Mouse (Mus musculus) limb, embryonic 14.5 days (tissue): Measurements from ENCODE around the gene Hnf1a. TPM values are rescaled to one million over a fixed set of nuclear protein-coding genes. Genes with fewer than 3 reads are reported as not detected.
A peak's percentile ranks its signal among the peaks of the same experiment; 100 is the strongest.
"Not testable (repeated sequence)": the region's sequence is repeated elsewhere in the genome, so short reads cannot be mapped to it uniquely, and the experiment has no call there.

Experiments
- ATAC-seq: fragments of 200-750 bp; cut with Nextera tagmentation; 2 replicates; pipeline ENCODE4 v1.8.0; 2017; ENCODE audit warnings: low read depth, moderate number of reproducible peaks, moderate TSS enrichment; ENCODE audit not compliant: low FRiP score
- DNase-seq: peaks from one replicate; pipeline ENCODE4 v3.0.0-alpha.2; 2015; ENCODE audit warnings: low spot score
- H3K27ac ChIP-seq: fragments of 300-500 bp; sonication (generic); replicated peaks from 2 replicates; pipeline ENCODE4 v1.5.1; 2014; ENCODE audit warnings: low read depth, mild to moderate bottlenecking, low read length, moderate library complexity, mixed read lengths
- H3K27me3 ChIP-seq: fragments of 300-500 bp; sonication (generic); 2 replicates; pipeline ENCODE4 v1.6.1; 2014; ENCODE audit warnings: low read length, mixed read lengths; ENCODE audit not compliant: control insufficient read depth, insufficient read depth
- H3K36me3 ChIP-seq: fragments of 300-500 bp; sonication (generic); 2 replicates; pipeline ENCODE4 v1.6.1; 2014; ENCODE audit warnings: mild to moderate bottlenecking, low read length, moderate library complexity, mixed read lengths; ENCODE audit not compliant: control insufficient read depth, insufficient read depth
- H3K4me1 ChIP-seq: fragments of 300-500 bp; sonication (generic); 2 replicates; pipeline ENCODE4 v1.6.1; 2014; ENCODE audit warnings: antibody characterized with exemption, low read length, mixed read lengths; ENCODE audit not compliant: control insufficient read depth, insufficient read depth
- H3K4me2 ChIP-seq: fragments of 300-500 bp; sonication (generic); replicated peaks from 2 replicates; pipeline ENCODE4 v1.6.1; 2014; ENCODE audit warnings: low read depth, mild to moderate bottlenecking, low read length, moderate library complexity; ENCODE audit not compliant: severe bottlenecking
- H3K4me3 ChIP-seq: fragments of 300-500 bp; sonication (generic); replicated peaks from 2 replicates; pipeline ENCODE4 v1.5.1; 2014; ENCODE audit warnings: low read length
- H3K9ac ChIP-seq: fragments of 300-500 bp; sonication (generic); 2 replicates; pipeline ENCODE4 v1.6.1; 2014; ENCODE audit warnings: mild to moderate bottlenecking, low read depth, low read length, moderate library complexity; ENCODE audit not compliant: severe bottlenecking
- H3K9me3 ChIP-seq: fragments of 300-500 bp; sonication (generic); 2 replicates; pipeline ENCODE4 v1.6.1; 2016; ENCODE audit warnings: low read length; ENCODE audit not compliant: control insufficient read depth
- POLR2A ChIP-seq: fragments of 200-500 bp; IDR thresholded peaks from 2 replicates; pipeline ENCODE4 v1.8.0; 2012; ENCODE audit warnings: inconsistent platforms, mild to moderate bottlenecking, moderate library complexity, borderline replicate concordance; ENCODE audit not compliant: insufficient read depth, insufficient read length; ENCODE audit errors: extremely low read depth
- WGBS: fragments of 180-500 bp; shearing (Covaris S2); extraction: QIAGEN DNeasy Blood & Tissue Kit; methylation state at CpG from one replicate; pipeline ENCODE4 v1.1.7; 2014; 5-methylcytosine and 5-hydroxymethylcytosine counted together
- polyA plus RNA-seq, 2 experiments: library from polyadenylated mRNA; depleted of rRNA in 1 of 2; stranded (reverse) in 1 of 2; unstranded in 1 of 2; fragments of >200 nt; fragmentation: Nextera tagmentation in 1 of 2; extraction: Ambion mirVana in 1 of 2; gene quantifications; 2 replicates each; pipeline versions ENCODE4 v1.2.1 to v1.2.3; 2012 to 2014

The Hnf1a gene
- polyA plus RNA-seq, 2 experiments, result 0.03 TPM; not detected in 1

GRCm38 (mm10) chr5:114922998-114923473 is 47.9 kb downstream of the Hnf1a start, which contains the start of gene Oasl1:
TSS of gene Oasl1 (plus strand) at chr5:114923240.
- TF ChIP-seq POLR2A, result no peak
- Histone ChIP-seq H3K27me3 (no peaks in the 10 kb centered on the region), H3K4me2 (peak within 1 kb of the TSS; percentile 56), H3K27ac (no peak within 1 kb of the TSS), H3K4me1 (peaks cover 7% of the 10 kb centered on the region; the same call in 1 of the 2 replicates), H3K9ac (peak within 1 kb of the TSS; percentile 48), H3K4me3 (peak within 1 kb of the TSS; percentile 31), H3K36me3 (no peaks in the 10 kb centered on the region), H3K9me3 (no peaks in the 10 kb centered on the region)
- DNase-seq (peak; percentile 36), ATAC-seq (0 out of 2 replicates have a peak, but pooled peaks have one; percentile 34)
- 18% methylated on average over 15 of the region's 15 CpGs for WGBS

GRCm38 (mm10) chr5:114922366-114922731 is 48.5 kb downstream of the Hnf1a start:
- ATAC-seq (no peak), DNase-seq (no peak)
- Histone ChIP-seq H3K27me3 (no peaks in the 10 kb centered on the region), H3K27ac (no peak overlapping the region), H3K9ac (no peak overlapping the region), H3K4me1 (peaks cover 7% of the 10 kb centered on the region; the same call in 1 of the 2 replicates), H3K9me3 (no peaks in the 10 kb centered on the region), H3K36me3 (no peaks in the 10 kb centered on the region), H3K4me3 (no peak overlapping the region), H3K4me2 (no peak overlapping the region)
- TF ChIP-seq POLR2A, result no peak
- 54% methylated on average over 10 of the region's 10 CpGs for WGBS

- Histone ChIP-seq H3K4me3 (no peak overlapping the region), H3K9me3 (no peaks in the 10 kb centered on the region), H3K27ac (no peak overlapping the region), H3K36me3 (no peaks in the 10 kb centered on the region), H3K4me1 (peaks cover 7% of the 10 kb centered on the region; the same call in 1 of the 2 replicates), H3K4me2 (no peak overlapping the region), H3K9ac (no peak overlapping the region), H3K27me3 (no peaks in the 10 kb centered on the region)
- no peak for ATAC-seq
- no peak for TF ChIP-seq POLR2A
- no peak for DNase-seq
- WGBS, result 67% methylated on average over 19 of the region's 19 CpGs
Observed at GRCm38 (mm10) chr5:114921551-114922365, 49.1 kb downstream of the Hnf1a start.

GRCm38 (mm10) chr5:114917357-114917756 is 53.5 kb downstream of the Hnf1a start:
- WGBS, result 93% methylated on average over 5 of the region's 5 CpGs
- H3K27ac ChIP-seq, DNase-seq, H3K9ac ChIP-seq, H3K27me3 ChIP-seq, H3K4me2 ChIP-seq, H3K9me3 ChIP-seq, H3K36me3 ChIP-seq, ATAC-seq, H3K4me3 ChIP-seq, H3K4me1 ChIP-seq: not testable (repeated sequence)

GRCm38 (mm10) chr5:114916777-114917176 is 54.1 kb downstream of the Hnf1a start:
- no peaks in the 10 kb centered on the region for H3K4me1 ChIP-seq
- no peak overlapping the region for H3K4me2 ChIP-seq
- H3K36me3 ChIP-seq, result no peaks in the 10 kb centered on the region
- H3K27me3 ChIP-seq, result no peaks in the 10 kb centered on the region
- no peak overlapping the region for H3K9ac ChIP-seq
- WGBS, result 95% methylated on average over 4 of the region's 4 CpGs
- H3K27ac ChIP-seq, result no peak overlapping the region
- no peak overlapping the region for H3K4me3 ChIP-seq
- no peak for TF ChIP-seq POLR2A
- ATAC-seq (no peak), DNase-seq (no peak)
- no peaks in the 10 kb centered on the region for H3K9me3 ChIP-seq
